Mouse (Mus musculus) embryonic facial prominence, embryonic 15.5 days (tissue): ENCODE results near the gene Gm6034. TPM values are rescaled to one million over a fixed set of nuclear protein-coding genes. Genes with fewer than 3 reads are reported as not detected.
"Not testable (repeated sequence)": the region's sequence is repeated elsewhere in the genome, so short reads cannot be mapped to it uniquely, and the experiment has no call there.

Source experiments
- ATAC-seq: fragments of 200-750 bp; cut with Nextera tagmentation; 2 replicates; pipeline ENCODE4 v1.8.0; 2017; ENCODE audit warnings: low read depth, moderate TSS enrichment; ENCODE audit not compliant: insufficient number of reproducible peaks, low FRiP score, low TSS enrichment
- H3K27ac ChIP-seq: fragments of 300-500 bp; sonication (generic); replicated peaks from 2 replicates; pipeline ENCODE4 v1.5.1; 2015; ENCODE audit warnings: mild to moderate bottlenecking, inconsistent platforms
- H3K27me3 ChIP-seq: fragments of 300-500 bp; sonication (generic); 2 replicates; pipeline ENCODE4 v1.6.1; 2015; ENCODE audit warnings: inconsistent platforms
- H3K36me3 ChIP-seq: fragments of 300-500 bp; sonication (generic); 2 replicates; pipeline ENCODE4 v1.6.1; 2015; ENCODE audit warnings: mild to moderate bottlenecking, inconsistent platforms
- H3K4me1 ChIP-seq: fragments of 300-500 bp; sonication (generic); 2 replicates; pipeline ENCODE4 v1.6.1; 2015; ENCODE audit warnings: inconsistent platforms
- H3K4me2 ChIP-seq: fragments of 300-500 bp; sonication (generic); replicated peaks from 2 replicates; pipeline ENCODE4 v1.6.1; 2015; ENCODE audit warnings: mild to moderate bottlenecking, inconsistent platforms
- H3K4me3 ChIP-seq: fragments of 300-500 bp; sonication (generic); replicated peaks from 2 replicates; pipeline ENCODE4 v1.5.1; 2015; ENCODE audit warnings: mild to moderate bottlenecking, inconsistent platforms
- H3K9ac ChIP-seq: fragments of 300-500 bp; sonication (generic); 2 replicates; pipeline ENCODE4 v1.6.1; 2015; ENCODE audit warnings: inconsistent platforms
- H3K9me3 ChIP-seq: fragments of 300-500 bp; sonication (generic); replicated peaks from 2 replicates; pipeline ENCODE4 v1.6.1; 2016; ENCODE audit warnings: inconsistent platforms
- WGBS: fragments of 180-500 bp; shearing (Covaris S2); methylation state at CpG from one replicate; pipeline ENCODE4 v1.1.7; 2015; 5-methylcytosine and 5-hydroxymethylcytosine counted together
- polyA plus RNA-seq: library from polyadenylated mRNA; unstranded; fragments of >200 nt; fragmentation: Nextera tagmentation; extraction: Ambion mirVana; gene quantifications from 2 replicates; pipeline ENCODE4 v1.2.1, GENCODE M21; 2015

Gm6034 gene
- 0.11 TPM in 1 of 2 replicates, not detected in the other for polyA plus RNA-seq

DNA sequence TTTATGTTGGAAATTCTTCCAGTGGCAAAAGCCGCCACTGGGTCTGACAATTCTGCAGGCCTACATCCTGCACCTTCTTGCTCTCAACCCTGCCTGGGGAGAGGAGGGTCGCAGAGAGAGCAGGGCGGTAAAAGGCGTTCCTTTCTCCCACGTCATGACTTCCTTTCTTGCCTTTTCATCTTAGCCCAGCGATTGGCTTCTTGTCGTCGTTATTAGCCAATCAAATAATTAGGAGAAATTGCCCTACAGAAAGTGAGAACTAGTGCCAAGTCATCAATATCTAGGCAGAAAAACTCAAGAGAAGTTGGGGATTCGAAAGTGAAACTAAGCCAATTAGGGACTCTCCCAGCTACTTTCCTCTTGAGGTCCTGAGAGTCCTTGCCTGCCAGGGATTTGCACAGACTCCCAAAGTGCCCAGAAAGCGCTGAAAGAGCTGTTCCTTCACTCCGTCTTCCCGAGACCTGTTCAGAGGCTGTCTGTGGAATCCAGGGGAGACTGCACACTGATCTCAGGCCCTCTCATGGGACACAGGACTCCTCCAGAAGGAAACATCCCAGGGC is at the start of gene Gm6034, which contains the start of gene H2-T22:
TSS of gene Gm6034 (plus strand) at position 352 of the 560 bp plus-strand sequence.
TSS of gene H2-T22 (minus strand) at position 138 of the 560 bp plus-strand sequence.
- peak within 1 kb of the TSS; percentile 44 for H3K4me3 ChIP-seq
- not testable (repeated sequence) for H3K4me1 ChIP-seq, H3K27ac ChIP-seq, H3K9me3 ChIP-seq, H3K36me3 ChIP-seq, H3K27me3 ChIP-seq
- H3K9ac ChIP-seq = peak within 1 kb of the TSS; percentile 21; the same call in 1 of the 2 replicates
- peak; percentile 92 for ATAC-seq
- peak within 1 kb of the TSS; percentile 76 for H3K4me2 ChIP-seq
- 1% methylated on average over 12 of the region's 12 CpGs for WGBS

DNA sequence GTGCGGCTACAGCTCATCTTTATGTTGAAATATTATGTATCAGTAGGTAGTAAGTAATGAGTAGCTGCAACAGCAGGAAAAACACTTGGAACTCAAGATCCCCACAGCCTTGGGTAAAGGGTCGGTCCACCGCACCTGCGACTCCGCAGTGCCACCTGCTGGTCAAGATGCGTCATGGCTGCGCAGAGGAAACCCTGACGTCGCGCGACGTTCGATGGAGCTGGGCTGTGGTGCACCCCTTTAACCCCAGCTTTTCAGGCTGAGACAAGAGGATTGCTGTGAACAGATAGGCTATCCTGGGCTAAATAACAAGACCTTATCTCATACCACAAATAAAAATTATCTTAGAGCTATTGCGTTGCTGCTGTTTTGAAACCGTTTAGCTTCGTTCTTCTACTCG is 49.1 kb upstream of the Gm6034 start:
- Histone ChIP-seq H3K9ac (no peak overlapping the region), H3K4me1 (peaks cover 17% of the 10 kb centered on the region), H3K27me3 (no peaks in the 10 kb centered on the region), H3K4me2 (peak overlapping the region; percentile 62), H3K4me3 (peak overlapping the region; percentile 64), H3K27ac (no peak overlapping the region), H3K36me3 (peaks cover 11% of the 10 kb centered on the region), H3K9me3 (no peaks in the 10 kb centered on the region)
- WGBS = 6% methylated on average over 17 of the region's 17 CpGs
- peak; percentile 69 for ATAC-seq

GRCm38 (mm10) chr17:35994175-35994878 is 48.4 kb upstream of the Gm6034 start:
- Histone ChIP-seq H3K9ac (peak overlapping the region; percentile 54), H3K27me3 (no peaks in the 10 kb centered on the region), H3K4me2 (peak overlapping the region; percentile 62), H3K9me3 (no peaks in the 10 kb centered on the region), H3K4me1 (peaks cover 17% of the 10 kb centered on the region), H3K4me3 (peak overlapping the region; percentile 64), H3K27ac (peak overlapping the region; percentile 75), H3K36me3 (peaks cover 5% of the 10 kb centered on the region)
- WGBS = 2% methylated on average over 31 of the region's 31 CpGs
- ATAC-seq = peak; percentile 79

DNA sequence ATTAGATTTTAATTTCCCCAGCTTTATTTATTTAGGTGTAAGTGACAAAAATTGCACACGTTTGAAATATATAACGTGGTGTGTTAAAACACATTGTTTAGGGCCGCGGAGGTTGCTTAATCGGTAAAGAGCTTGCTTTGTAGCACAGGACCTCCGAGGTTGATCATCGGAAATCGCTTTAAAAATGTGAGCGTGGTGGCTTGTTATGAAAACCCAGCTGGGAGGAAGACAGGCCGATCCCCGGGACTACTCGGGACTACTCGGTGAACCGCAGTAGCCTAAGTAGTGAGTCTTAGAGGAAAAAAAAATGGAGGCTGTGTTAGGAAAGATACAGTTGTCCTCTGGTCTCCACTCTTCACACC is 47.9 kb upstream of the Gm6034 start:
- Histone ChIP-seq H3K27ac (peak overlapping the region; percentile 75; the same call in 1 of the 2 replicates), H3K9me3 (no peaks in the 10 kb centered on the region), H3K4me2 (peak overlapping the region; percentile 62), H3K27me3 (no peaks in the 10 kb centered on the region), H3K4me3 (peak overlapping the region; percentile 64), H3K4me1 (peaks cover 17% of the 10 kb centered on the region), H3K36me3 (no peaks in the 10 kb centered on the region), H3K9ac (peak overlapping the region; percentile 54)
- 2% methylated on average over 14 of the region's 14 CpGs for WGBS
- ATAC-seq = no peak

GRCm38 (mm10) chr17:35996949-35997348 is 45.8 kb upstream of the Gm6034 start:
- Histone ChIP-seq H3K4me2 (no peak overlapping the region), H3K9me3 (no peaks in the 10 kb centered on the region), H3K9ac (no peak overlapping the region), H3K4me3 (no peak overlapping the region), H3K4me1 (peaks cover 17% of the 10 kb centered on the region), H3K27ac (no peak overlapping the region), H3K36me3 (no peaks in the 10 kb centered on the region), H3K27me3 (no peaks in the 10 kb centered on the region)
- ATAC-seq = peak; percentile 71
- WGBS = 4% methylated on average over 11 of the region's 11 CpGs

DNA sequence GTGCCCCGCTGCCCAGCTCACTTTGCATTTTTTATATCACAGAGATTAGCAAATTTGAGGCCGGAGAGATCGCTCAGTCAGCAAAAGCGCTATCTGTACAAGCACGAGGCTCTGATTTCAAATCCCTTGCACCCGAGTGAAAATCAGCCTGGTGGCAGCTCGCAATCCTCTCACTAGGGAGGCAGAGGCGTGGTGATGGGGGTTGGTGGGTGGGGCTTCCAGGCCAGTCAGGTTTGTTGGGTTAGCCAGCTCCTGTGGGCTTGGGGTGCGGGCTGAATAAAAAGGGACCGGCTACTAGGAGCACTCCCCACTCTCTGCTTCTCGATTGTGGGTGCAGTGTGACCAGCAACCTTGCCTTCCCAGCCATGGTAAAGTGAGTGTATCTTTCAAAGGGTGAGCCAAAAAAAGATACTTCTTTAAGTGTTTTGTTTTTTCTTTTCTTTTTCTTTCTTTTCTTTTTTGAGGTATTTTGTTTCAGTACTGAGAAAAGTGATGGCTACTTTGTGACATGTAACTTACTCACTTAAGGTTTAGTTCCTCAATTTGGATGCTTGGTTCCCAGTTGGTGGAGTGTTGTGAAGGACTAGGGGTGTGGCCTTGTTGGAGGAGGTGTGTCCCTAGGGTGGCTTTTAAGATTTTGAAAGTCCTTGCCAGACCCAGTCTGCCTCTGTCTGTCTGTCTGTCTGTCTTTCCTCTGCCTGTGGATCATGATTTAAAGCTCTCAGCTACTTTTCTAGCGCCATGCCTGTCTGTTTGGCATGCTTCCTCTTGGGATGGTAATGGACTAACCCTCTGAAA is 44.8 kb upstream of the Gm6034 start:
- no peak for ATAC-seq
- H3K27ac ChIP-seq = no peak overlapping the region
- H3K4me3 ChIP-seq = no peak overlapping the region
- no peak overlapping the region for H3K4me2 ChIP-seq
- no peaks in the 10 kb centered on the region for H3K9me3 ChIP-seq
- no peaks in the 10 kb centered on the region for H3K36me3 ChIP-seq
- H3K4me1 ChIP-seq = peaks cover 17% of the 10 kb centered on the region
- H3K9ac ChIP-seq = no peak overlapping the region
- no peaks in the 10 kb centered on the region for H3K27me3 ChIP-seq
- WGBS = 48% methylated on average over 12 of the region's 12 CpGs

DNA sequence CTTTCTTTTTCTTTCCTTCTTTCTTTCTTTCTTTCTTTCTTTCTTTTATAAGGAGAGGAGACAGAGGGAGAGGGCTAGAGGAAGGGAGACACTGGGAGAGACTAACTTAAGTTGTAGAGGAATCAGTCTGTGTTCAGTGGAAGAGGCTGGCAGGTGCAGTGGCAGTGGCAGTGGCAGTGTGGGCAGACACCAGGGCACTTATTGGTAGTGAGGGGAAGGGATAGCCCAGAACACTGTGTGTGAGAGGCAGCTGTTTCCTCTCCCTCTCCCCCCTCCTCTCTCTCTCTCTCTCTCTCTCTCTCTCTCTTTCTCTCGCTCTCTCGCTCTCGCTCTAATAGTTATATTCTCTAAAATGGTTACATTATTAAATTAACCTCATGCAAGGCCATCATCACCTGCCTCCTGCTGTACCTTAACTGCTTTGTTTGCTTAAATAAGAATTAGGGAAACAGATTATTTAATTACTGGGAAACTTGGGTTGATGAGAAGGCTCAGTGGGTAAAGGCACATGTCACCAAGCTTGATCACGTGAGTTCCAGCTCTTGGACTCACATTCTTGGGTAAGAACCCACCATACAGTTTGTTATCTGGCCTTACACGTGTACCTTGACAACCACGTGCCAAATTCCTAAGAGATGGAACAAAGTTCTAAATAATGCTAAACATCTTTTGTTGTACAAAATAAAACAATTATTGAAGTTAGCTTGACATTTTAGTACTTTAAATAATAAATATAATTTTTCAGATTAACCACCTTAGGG is 44.0 kb upstream of the Gm6034 start:
- H3K9me3 ChIP-seq = no peaks in the 10 kb centered on the region
- 88% methylated on average over 6 of the region's 6 CpGs for WGBS

GRCm38 (mm10) chr17:35999356-35999755 is 43.4 kb upstream of the Gm6034 start:
- no peak overlapping the region for H3K4me2 ChIP-seq
- no peak overlapping the region for H3K9ac ChIP-seq
- no peak overlapping the region for H3K4me3 ChIP-seq
- H3K27me3 ChIP-seq = no peaks in the 10 kb centered on the region
- H3K9me3 ChIP-seq = no peaks in the 10 kb centered on the region
- ATAC-seq = no peak
- no peaks in the 10 kb centered on the region for H3K36me3 ChIP-seq
- H3K27ac ChIP-seq = no peak overlapping the region
- peaks cover 17% of the 10 kb centered on the region for H3K4me1 ChIP-seq
- 79% methylated on average over 7 of the region's 7 CpGs for WGBS

More for the DNA sequence above, 44.0 kb upstream of the Gm6034 start:
- Histone ChIP-seq H3K9ac (no peak overlapping the region), H3K27me3 (no peaks in the 10 kb centered on the region), H3K4me2 (no peak overlapping the region), H3K4me3 (no peak overlapping the region), H3K4me1 (peaks cover 17% of the 10 kb centered on the region), H3K36me3 (no peaks in the 10 kb centered on the region), H3K27ac (no peak overlapping the region)
- ATAC-seq = no peak

DNA sequence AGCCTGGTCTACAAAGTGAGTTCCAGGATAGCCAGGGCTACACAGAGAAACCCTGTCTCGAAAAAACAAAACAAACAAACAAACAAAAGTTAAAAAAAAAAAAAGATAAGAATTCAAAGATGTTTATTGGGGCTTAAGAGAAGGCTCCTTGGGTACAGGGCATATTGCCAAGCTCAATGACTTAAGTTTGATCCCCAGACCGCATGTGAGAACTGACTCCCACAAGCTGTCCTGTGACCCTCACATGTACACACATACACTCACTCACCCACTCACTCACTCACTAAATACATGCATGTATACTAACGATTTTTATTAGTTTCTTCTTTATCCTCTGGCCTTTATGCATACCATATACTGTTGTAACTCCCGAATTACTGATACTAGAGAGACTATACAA is 42.4 kb upstream of the Gm6034 start:
- 83% methylated on average over 4 of the region's 4 CpGs for WGBS

GRCm38 (mm10) chr17:36001121-36001897 is 41.5 kb upstream of the Gm6034 start:
- H3K27me3 ChIP-seq = no peaks in the 10 kb centered on the region
- ATAC-seq = no peak
- H3K9ac ChIP-seq = no peak overlapping the region
- no peaks in the 10 kb centered on the region for H3K9me3 ChIP-seq
- WGBS = 89% methylated on average over 12 of the region's 12 CpGs
- no peak overlapping the region for H3K4me3 ChIP-seq
- no peak overlapping the region for H3K4me2 ChIP-seq
- H3K27ac ChIP-seq = no peak overlapping the region
- H3K36me3 ChIP-seq = no peaks in the 10 kb centered on the region
- H3K4me1 ChIP-seq = 0 out of 2 replicates have a peak, but pooled peaks cover 9% of the 10 kb centered on the region

More for the DNA sequence above, 42.4 kb upstream of the Gm6034 start:
- Histone ChIP-seq H3K4me1 (peaks cover 16% of the 10 kb centered on the region), H3K27me3 (no peaks in the 10 kb centered on the region), H3K4me3 (no peak overlapping the region), H3K4me2 (no peak overlapping the region), H3K9me3 (no peaks in the 10 kb centered on the region), H3K9ac (no peak overlapping the region), H3K27ac (no peak overlapping the region), H3K36me3 (no peaks in the 10 kb centered on the region)
- no peak for ATAC-seq
